Mouse (Mus musculus): ENCODE measurements at regions not wholly inside any gene's neighbourhood (a gene's known extent, or its start where the extent isn't known, plus 50 kb on each side); places are given as distances from the start of the nearest gene placed in this dataset.
"Not testable (repeated sequence)": the region's sequence is repeated elsewhere in the genome, so short reads cannot be mapped to it uniquely, and the experiment has no call there.

GRCm38 (mm10) chr8:100038931-100039330, 622.7 kb upstream of the Cdh8 start:
- Histone ChIP-seq H3K9ac (no peak overlapping the region), H3K4me2 (no peak overlapping the region), H3K27ac (replicated peaks) (no peak overlapping the region), H3K4me1 (replicated peaks) (no peaks in the 10 kb centered on the region), H3K36me3 (no peaks in the 10 kb centered on the region), H3K27me3 (no peaks in the 10 kb centered on the region), H3K9me3 (no peaks in the 10 kb centered on the region), H3K4me3 (no peak overlapping the region)
- ATAC-seq (ENCODE audit: low read depth) = no peak
- WGBS = 82% methylated on average over 5 of the region's 5 CpGs

DNA sequence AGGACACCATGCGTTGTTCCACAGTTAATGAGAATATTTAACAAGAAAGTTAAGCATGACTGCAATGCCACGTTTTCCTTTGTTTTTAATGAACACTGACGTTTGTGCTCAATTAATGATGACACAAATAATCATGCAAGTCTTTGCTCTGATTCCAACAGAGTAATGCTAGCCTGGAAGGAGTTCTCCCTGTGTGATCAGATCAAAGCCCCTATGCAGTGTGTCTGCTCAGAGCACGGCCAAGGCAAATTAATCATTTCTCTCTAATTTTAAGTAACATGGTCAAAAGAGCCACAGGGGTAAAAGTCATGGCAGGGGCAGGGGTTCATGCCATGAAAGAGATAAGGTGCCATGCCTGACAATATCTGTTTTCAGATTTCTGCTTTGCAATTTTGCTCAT, 618.2 kb upstream of the Cdh8 start:
- H3K4me1 ChIP-seq (replicated peaks) = no peaks in the 10 kb centered on the region
- no peak overlapping the region for H3K27ac ChIP-seq (replicated peaks)
- H3K9ac ChIP-seq = no peak overlapping the region
- H3K9me3 ChIP-seq = no peaks in the 10 kb centered on the region
- H3K4me3 ChIP-seq = no peak overlapping the region
- WGBS = 54% methylated on average over 4 of the region's 4 CpGs
- no peak overlapping the region for H3K4me2 ChIP-seq
- H3K27me3 ChIP-seq = no peaks in the 10 kb centered on the region
- no peak for ATAC-seq (ENCODE audit: low read depth)
- no peaks in the 10 kb centered on the region for H3K36me3 ChIP-seq

DNA sequence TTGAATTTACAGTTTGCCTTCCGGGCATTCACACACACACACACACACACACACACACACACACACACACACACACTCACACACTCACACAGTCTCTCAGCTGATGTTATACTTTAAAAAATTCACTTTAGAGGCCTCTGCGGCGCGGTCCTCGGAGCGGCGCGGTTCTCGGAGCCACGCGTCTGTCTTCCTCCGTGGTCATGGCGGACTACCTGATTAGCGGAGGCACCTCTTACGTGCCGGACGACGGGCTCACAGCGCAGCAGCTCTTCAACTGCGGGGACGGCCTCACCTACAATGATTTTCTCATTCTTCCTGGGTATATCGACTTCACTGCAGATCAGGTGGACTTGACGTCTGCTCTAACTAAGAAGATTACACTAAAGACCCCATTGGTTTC, 614.1 kb upstream of the Cdh8 start:
- not testable (repeated sequence) for ATAC-seq (ENCODE audit: low read depth)

GRCm38 (mm10) chr8:100015638-100016037, 599.4 kb upstream of the Cdh8 start:
- Histone ChIP-seq H3K36me3 (no peaks in the 10 kb centered on the region), H3K9ac (no peak overlapping the region), H3K9me3 (no peaks in the 10 kb centered on the region), H3K27ac (replicated peaks) (no peak overlapping the region), H3K4me1 (replicated peaks) (no peaks in the 10 kb centered on the region), H3K4me2 (no peak overlapping the region), H3K27me3 (no peaks in the 10 kb centered on the region), H3K4me3 (no peak overlapping the region)
- ATAC-seq (ENCODE audit: low read depth) = no peak
- WGBS = 91% methylated on average over 1 of the region's 1 CpGs

More for the DNA sequence above, 614.1 kb upstream of the Cdh8 start:
- H3K9me3 ChIP-seq; H3K4me3 ChIP-seq; H3K36me3 ChIP-seq; H3K4me2 ChIP-seq; H3K27me3 ChIP-seq; H3K4me1 ChIP-seq (replicated peaks); H3K9ac ChIP-seq; H3K27ac ChIP-seq (replicated peaks): not testable (repeated sequence)
- 97% methylated on average over 23 of the region's 23 CpGs for WGBS

- H3K4me1 ChIP-seq (replicated peaks) = no peaks in the 10 kb centered on the region
- no peak overlapping the region for H3K9ac ChIP-seq
- no peaks in the 10 kb centered on the region for H3K27me3 ChIP-seq
- no peak overlapping the region for H3K4me2 ChIP-seq
- 79% methylated on average over 1 of the region's 1 CpGs for WGBS
- 0 out of 2 replicates have a peak, but pooled peaks have one; percentile 50 for ATAC-seq (ENCODE audit: low read depth)
- H3K4me3 ChIP-seq = no peak overlapping the region
- no peak overlapping the region for H3K27ac ChIP-seq (replicated peaks)
- no peaks in the 10 kb centered on the region for H3K9me3 ChIP-seq
- H3K36me3 ChIP-seq = no peaks in the 10 kb centered on the region
Observed at GRCm38 (mm10) chr8:99999554-99999953, 583.3 kb upstream of the Cdh8 start.

DNA sequence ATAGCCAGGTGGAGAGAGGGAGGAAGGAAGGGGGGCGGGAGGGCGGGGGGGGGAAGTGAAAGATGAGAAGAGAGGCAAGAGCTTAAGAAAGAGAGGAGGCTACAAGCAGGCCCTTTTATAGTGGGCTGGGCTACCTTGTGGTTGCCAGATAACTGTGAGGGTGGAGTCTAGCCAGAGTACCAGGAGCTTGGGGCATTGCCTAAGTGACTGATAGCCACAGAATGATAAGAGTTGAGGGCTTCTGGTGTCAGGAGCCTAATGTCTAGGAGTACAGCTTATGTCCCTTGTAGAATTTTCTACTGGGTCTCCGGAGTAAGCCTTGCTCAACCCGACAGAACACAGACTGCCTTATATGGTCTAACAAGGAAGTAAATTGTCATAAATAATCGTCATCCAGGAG, 567.4 kb upstream of the Cdh8 start:
- Histone ChIP-seq H3K27me3 (no peaks in the 10 kb centered on the region), H3K9ac (no peak overlapping the region), H3K4me3 (no peak overlapping the region), H3K36me3 (no peaks in the 10 kb centered on the region), H3K4me2 (no peak overlapping the region), H3K9me3 (no peaks in the 10 kb centered on the region), H3K4me1 (replicated peaks) (no peaks in the 10 kb centered on the region), H3K27ac (replicated peaks) (no peak overlapping the region)
- 77% methylated on average over 5 of the region's 5 CpGs for WGBS
- ATAC-seq (ENCODE audit: low read depth) = no peak

DNA sequence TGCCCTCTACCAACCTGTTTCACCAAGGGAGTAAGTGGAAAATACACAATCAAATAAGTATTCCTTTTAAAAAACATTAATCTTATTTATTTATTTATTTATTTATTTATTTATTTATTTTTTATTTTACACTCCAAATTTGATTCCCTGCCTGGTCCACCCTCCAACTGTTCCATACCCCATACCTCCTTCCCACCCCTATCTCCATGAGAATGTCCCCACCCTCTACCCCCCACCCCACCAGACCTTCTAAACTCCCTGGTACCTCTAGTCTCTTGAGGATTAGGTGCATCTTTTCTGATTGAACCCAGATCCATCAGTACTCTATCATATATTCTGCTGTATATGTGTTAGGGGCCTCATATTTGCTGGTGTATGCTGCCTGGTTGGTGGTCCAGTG, 538.4 kb upstream of the Cdh8 start:
- Histone ChIP-seq H3K9ac (no peak overlapping the region), H3K9me3 (no peaks in the 10 kb centered on the region), H3K4me3 (no peak overlapping the region), H3K27me3 (no peaks in the 10 kb centered on the region), H3K27ac (replicated peaks) (no peak overlapping the region), H3K4me2 (no peak overlapping the region), H3K4me1 (replicated peaks) (no peaks in the 10 kb centered on the region), H3K36me3 (no peaks in the 10 kb centered on the region)
- no peak for ATAC-seq (ENCODE audit: low read depth)

GRCm38 (mm10) chr8:99953876-99954275, 537.6 kb upstream of the Cdh8 start:
- Histone ChIP-seq H3K4me2 (no peak overlapping the region), H3K27me3 (no peaks in the 10 kb centered on the region), H3K4me3 (no peak overlapping the region), H3K4me1 (replicated peaks) (no peaks in the 10 kb centered on the region), H3K9me3 (no peaks in the 10 kb centered on the region), H3K9ac (no peak overlapping the region), H3K36me3 (no peaks in the 10 kb centered on the region), H3K27ac (replicated peaks) (no peak overlapping the region)
- ATAC-seq (ENCODE audit: low read depth) = no peak

GRCm38 (mm10) chr8:99933159-99933558, 516.9 kb upstream of the Cdh8 start:
- H3K27ac ChIP-seq (replicated peaks) = no peak overlapping the region
- WGBS = 86% methylated on average over 5 of the region's 5 CpGs
- no peaks in the 10 kb centered on the region for H3K4me1 ChIP-seq (replicated peaks)
- H3K9ac ChIP-seq = no peak overlapping the region
- H3K27me3 ChIP-seq = no peaks in the 10 kb centered on the region
- no peak overlapping the region for H3K4me3 ChIP-seq
- no peak for ATAC-seq (ENCODE audit: low read depth)
- no peak overlapping the region for H3K4me2 ChIP-seq
- no peaks in the 10 kb centered on the region for H3K9me3 ChIP-seq
- H3K36me3 ChIP-seq = no peaks in the 10 kb centered on the region

Measured in neural tube, embryonic 13.5 days (tissue).